Mouse (Mus musculus) spleen, adult 2 months (tissue): Measurements from ENCODE around the gene Psmd10. TPM values are rescaled to one million over a fixed set of nuclear protein-coding genes. Genes with fewer than 3 reads are reported as not detected.

Experiments
- DNase-seq, 2 experiments: peaks; one replicate each; pipeline versions ENCODE4 v3.0.0 to v3.0.0-alpha.2; 2012 to 2021; ENCODE audit warnings: low spot score in 2 of 2, low read depth in 1 of 2
- H3K27ac ChIP-seq: fragments of 200-500 bp; 2 replicates; pipeline ENCODE4 v1.5.1; 2012; ENCODE audit warnings: low read length, inconsistent platforms; ENCODE audit not compliant: insufficient read depth
- H3K27me3 ChIP-seq: fragments of 200-500 bp; 2 replicates; pipeline ENCODE4 v1.6.1; 2012; ENCODE audit warnings: mild to moderate bottlenecking, moderate library complexity, low read length, inconsistent platforms; ENCODE audit not compliant: control insufficient read depth, insufficient read depth
- H3K36me3 ChIP-seq: fragments of 200-500 bp; 2 replicates; pipeline ENCODE4 v1.6.1; 2012; ENCODE audit warnings: mild to moderate bottlenecking, low read length, inconsistent platforms; ENCODE audit not compliant: control insufficient read depth, insufficient read depth
- H3K4me1 ChIP-seq: fragments of 200-500 bp; 2 replicates; pipeline ENCODE4 v1.6.1; 2011; ENCODE audit warnings: inconsistent platforms; ENCODE audit not compliant: control insufficient read depth, insufficient read depth, insufficient read length
- H3K4me3 ChIP-seq: fragments of 200-500 bp; 2 replicates; pipeline ENCODE4 v1.5.1; 2011; ENCODE audit warnings: mild to moderate bottlenecking, inconsistent platforms; ENCODE audit not compliant: insufficient read depth, insufficient read length; ENCODE audit errors: extremely low read depth
- CTCF ChIP-seq: fragments of 200-500 bp; IDR thresholded peaks from 2 replicates; pipeline ENCODE4 v1.5.1; 2011; ENCODE audit warnings: mild to moderate bottlenecking, inconsistent platforms; ENCODE audit not compliant: insufficient read depth, insufficient read length, insufficient replicate concordance; ENCODE audit errors: extremely low read depth
- POLR2A ChIP-seq: fragments of 200-500 bp; IDR thresholded peaks from 2 replicates; pipeline ENCODE4 v1.6.1; 2011; ENCODE audit warnings: low read depth, low read length, inconsistent platforms
- WGBS: fragments of 180-500 bp; shearing (Covaris S2); methylation state at CpG from one replicate; pipeline ENCODE4 v1.1.7; 2018; 5-methylcytosine and 5-hydroxymethylcytosine counted together
- polyA plus RNA-seq: library from polyadenylated mRNA; depleted of rRNA; stranded (reverse); fragments of >200 nt; gene quantifications from 2 replicates; pipeline ENCODE4 v1.2.3, GENCODE M21; 2012; rRNA removed

Gene Psmd10
- polyA plus RNA-seq, 1 experiment = 3.6 TPM

- no peaks in the 10 kb centered on the region for H3K27me3 ChIP-seq
- DNase-seq = no peak
- H3K4me3 ChIP-seq = no peak overlapping the region
- TF ChIP-seq CTCF (no peak), POLR2A (no peak)
- no peak overlapping the region for H3K27ac ChIP-seq
- H3K4me1 ChIP-seq = no peaks in the 10 kb centered on the region
- H3K36me3 ChIP-seq = no peaks in the 10 kb centered on the region
- 59% methylated on average over 3 of the region's 3 CpGs for WGBS
These were observed 23.3 kb downstream of the Psmd10 start for GRCm38 (mm10) chrX:140933263-140933662.

GRCm38 (mm10) chrX:140932066-140932465 lies 24.5 kb downstream of the Psmd10 start:
- DNase-seq = no peak
- WGBS = 70% methylated on average over 3 of the region's 3 CpGs
- H3K27ac ChIP-seq = no peak overlapping the region
- no peak overlapping the region for H3K4me3 ChIP-seq
- H3K27me3 ChIP-seq = no peaks in the 10 kb centered on the region
- no peaks in the 10 kb centered on the region for H3K36me3 ChIP-seq
- H3K4me1 ChIP-seq = no peaks in the 10 kb centered on the region
- TF ChIP-seq POLR2A (no peak), CTCF (no peak)

- no peaks in the 10 kb centered on the region for H3K4me1 ChIP-seq
- H3K4me3 ChIP-seq = no peak overlapping the region
- H3K36me3 ChIP-seq = no peaks in the 10 kb centered on the region
- no peak for TF ChIP-seq POLR2A
- no peak for TF ChIP-seq CTCF
- 86% methylated on average over 6 of the region's 6 CpGs for WGBS
- no peak for DNase-seq
- H3K27me3 ChIP-seq = no peaks in the 10 kb centered on the region
- H3K27ac ChIP-seq = no peak overlapping the region
These were observed 35.2 kb downstream of the Psmd10 start for GRCm38 (mm10) chrX:140921321-140921720.

GRCm38 (mm10) chrX:140907360-140907759 lies 49.2 kb downstream of the Psmd10 start, which contains the start of gene Vsig1:
Gene Vsig1, plus strand, starts transcription at chrX:140907608.
- TF ChIP-seq CTCF (no peak), POLR2A (no peak)
- Histone ChIP-seq H3K27ac (no peak within 1 kb of the TSS), H3K4me3 (no peak within 1 kb of the TSS), H3K27me3 (no peaks in the 10 kb centered on the region), H3K4me1 (no peaks in the 10 kb centered on the region), H3K36me3 (no peaks in the 10 kb centered on the region)
- WGBS = 81% methylated on average over 7 of the region's 7 CpGs
- no peak for DNase-seq

- no peak overlapping the region for H3K27ac ChIP-seq
- H3K27me3 ChIP-seq = no peaks in the 10 kb centered on the region
- no peak for DNase-seq
- H3K4me3 ChIP-seq = no peak overlapping the region
- no peaks in the 10 kb centered on the region for H3K36me3 ChIP-seq
- no peak for TF ChIP-seq CTCF
- TF ChIP-seq POLR2A = no peak
- 86% methylated on average over 3 of the region's 3 CpGs for WGBS
- no peaks in the 10 kb centered on the region for H3K4me1 ChIP-seq
These were observed 53.0 kb downstream of the Psmd10 start for GRCm38 (mm10) chrX:140903487-140903886.

Other genes with a start within 250 kb of the Psmd10 start
- gene Tex13b, start 143.3 kb downstream of the Psmd10 start, polyA plus RNA-seq = not detected in 2 replicates
- gene Vsig1, start 49.1 kb downstream of the Psmd10 start, polyA plus RNA-seq = not detected in 2 replicates
- 3.6 and 4.3 TPM in 2 replicates for gene Atg4a, start 179 bp upstream of the Psmd10 start, polyA plus RNA-seq